In genomic region chr16:44494441-44495108, GRCm38 (mm10) we compare ENCODE assay signal across 8 mouse cellular contexts.
A peak's percentile ranks its signal among the peaks of the same experiment; 100 is the strongest.
DNase-seq lines count a peak whose midpoint lies in the region; ATAC-seq and TF ChIP-seq lines count a peak whose summit lies in the region.

No protein-coding gene starts in this region.

- 27% methylated on average over 8 of the region's 8 CpGs for WGBS in forebrain, postnatal 0 days
- WGBS in limb, embryonic 10.5 days: 36% methylated on average over 8 of the region's 8 CpGs

- no peaks in the 10 kb centered on the region for H3K9me3 ChIP-seq in forebrain, postnatal 0 days (ENCODE audit: low read length)
- H3K9me3 ChIP-seq in limb, embryonic 10.5 days (replicated peaks): no peaks in the 10 kb centered on the region

- peaks cover 4% of the 10 kb centered on the region for H3K36me3 ChIP-seq in forebrain, postnatal 0 days (ENCODE audit: insufficient read depth)
- peaks cover 98% of the 10 kb centered on the region for H3K36me3 ChIP-seq in limb, embryonic 10.5 days

- H3K4me3 ChIP-seq in forebrain, postnatal 0 days (ENCODE audit: low read depth, low read length): no peak overlapping the region
- no peak overlapping the region for H3K4me3 ChIP-seq in limb, embryonic 10.5 days

- no peak overlapping the region for H3K9ac ChIP-seq in forebrain, postnatal 0 days

- peak; percentile 37 to 47 for DNase-seq in adrenal gland, postnatal 36 days
- DNase-seq in adrenal gland, adult 18-20 months (ENCODE audit: low spot score in 2 of 2): no peak
- peak; percentile 66 for DNase-seq in cerebellum, adult 8-10 months
- DNase-seq in forebrain, postnatal 0 days: no peak
- DNase-seq in limb, embryonic 10.5 days (ENCODE audit: low spot score): peak; percentile 62
- DNase-seq in liver: no peak
- DNase-seq in right cerebral cortex, postnatal 25 days: no peak

- H3K4me2 ChIP-seq in forebrain, postnatal 0 days (ENCODE audit: low read depth): no peak overlapping the region

- TF ChIP-seq CTCF in forebrain, postnatal 0 days (IDR thresholded peaks at IDR 0.05; ENCODE audit: low read depth): no peak

- ATAC-seq in forebrain, postnatal 0 days: peak; percentile 37
- ATAC-seq in monocyte, adult 5-6 weeks (replicated peaks; ENCODE audit: insufficient number of reproducible peaks, low FRiP score, low TSS enrichment, poor library complexity, severe bottlenecking): no peak

- no peaks in the 10 kb centered on the region for H3K4me1 ChIP-seq in forebrain, postnatal 0 days (ENCODE audit: insufficient read depth)
- peaks cover 41% of the 10 kb centered on the region for H3K4me1 ChIP-seq in limb, embryonic 10.5 days

- peak overlapping the region; percentile 37; the same call in 1 of the 2 replicates for H3K27ac ChIP-seq in forebrain, postnatal 0 days (ENCODE audit: low read depth, low read length)
- H3K27ac ChIP-seq in limb, embryonic 10.5 days: peak overlapping the region; percentile 63

- no peaks in the 10 kb centered on the region for H3K27me3 ChIP-seq in forebrain, postnatal 0 days (ENCODE audit: insufficient read depth, low read length)
- H3K27me3 ChIP-seq in limb, embryonic 10.5 days (ENCODE audit: low read depth, poor library complexity, severe bottlenecking): no peaks in the 10 kb centered on the region

Comparison
In these comparisons a context has a peak if more than half of its experiments do, and no peak if none do; other contexts are left out.
1. DNase-seq: peak in adrenal gland, postnatal 36 days (2 of 2), cerebellum, adult 8-10 months (single experiment) and limb, embryonic 10.5 days (single experiment); none in adrenal gland, adult 18-20 months (0 of 2), forebrain, postnatal 0 days (single experiment), liver (single experiment) and right cerebral cortex, postnatal 25 days (single experiment).